ENCODE assay signal across 15 mouse cellular contexts in genomic region chrX:61117368-61117767, GRCm38 (mm10).
DNase-seq lines count a peak whose midpoint lies in the region; ATAC-seq and TF ChIP-seq lines count a peak whose summit lies in the region.
"Had no signal": no experiment of that assay in that cellular context is flagged by ENCODE, and none has a peak within 500 bp of the region (broad histone marks: within the 10 kb centered on the region; RNA-seq: fewer than 3 reads in every experiment).

No protein-coding gene starts in this region.

- no peaks in the 10 kb centered on the region for H3K27me3 ChIP-seq in cerebellum, adult 2 months (ENCODE audit: control insufficient read depth, insufficient read depth, low read length)
- H3K27me3 ChIP-seq in midbrain, embryonic 13.5 days: no peaks in the 10 kb centered on the region
- no peaks in the 10 kb centered on the region for H3K27me3 ChIP-seq in kidney, adult 2 months (replicated peaks; ENCODE audit: control insufficient read depth, insufficient read depth, low read length)

- H3K9ac ChIP-seq in midbrain, embryonic 13.5 days (replicated peaks): no peak overlapping the region

- H3K4me1 ChIP-seq in cerebellum, adult 2 months (ENCODE audit: control insufficient read depth, insufficient read depth, low read length): peaks cover 4% of the 10 kb centered on the region; the same call in 1 of the 2 replicates
- H3K4me1 ChIP-seq in cortical plate, adult 2 months (ENCODE audit: control insufficient read depth, insufficient read depth, low read length): no peaks in the 10 kb centered on the region
- H3K4me1 ChIP-seq in midbrain, embryonic 13.5 days (replicated peaks): 0 out of 2 replicates have a peak, but pooled peaks cover 5% of the 10 kb centered on the region
- no peaks in the 10 kb centered on the region for H3K4me1 ChIP-seq in kidney, adult 2 months (ENCODE audit: control insufficient read depth, insufficient read depth, low read length)

- no peaks in the 10 kb centered on the region for H3K9me3 ChIP-seq in midbrain, embryonic 13.5 days

- no peak overlapping the region; the same call in 1 of the 2 replicates for H3K27ac ChIP-seq in cerebellum, adult 2 months (ENCODE audit: insufficient read depth, low read length)
- peak overlapping the region; percentile 91 for H3K27ac ChIP-seq in layer of hippocampus, adult 2 months
- H3K27ac ChIP-seq in cortical plate, adult 2 months (ENCODE audit: insufficient read depth, low read length): no peak overlapping the region
- no peak overlapping the region for H3K27ac ChIP-seq in midbrain, embryonic 13.5 days
- H3K27ac ChIP-seq in kidney, adult 2 months (ENCODE audit: insufficient read depth, low read depth, low read length): no peak overlapping the region

- ATAC-seq in midbrain, embryonic 13.5 days: peak; percentile 53; the same call in 1 of the 2 replicates
- ATAC-seq: inflammation-experienced regulatory T-cells, adult 6 months; lung, postnatal 0 days had no signal

- no peak for TF ChIP-seq POLR2A in cerebellum, adult 2 months (IDR thresholded peaks at IDR 0.05; ENCODE audit: borderline replicate concordance, insufficient read depth, low read length)
- peak; percentile 47; the same call in 1 of the 2 replicates for TF ChIP-seq POLR2A in cortical plate, adult 2 months (IDR thresholded peaks at IDR 0.05; ENCODE audit: extremely low read depth, insufficient read depth, low read length)
- TF ChIP-seq POLR2A in kidney, adult 2 months (IDR thresholded peaks at IDR 0.05; ENCODE audit: low read depth, low read length): no peak

- no peak for TF ChIP-seq CTCF in cerebellum, adult 2 months (IDR thresholded peaks at IDR 0.05; ENCODE audit: borderline replicate concordance, insufficient read depth, low read depth, low read length)
- TF ChIP-seq CTCF in layer of hippocampus, adult 2 months (conservative IDR thresholded peaks at IDR 0.05): no peak
- no peak for TF ChIP-seq CTCF in cortical plate, adult 2 months (IDR thresholded peaks at IDR 0.05; ENCODE audit: extremely low read depth, insufficient read depth, low read length)
- TF ChIP-seq CTCF in kidney, adult 2 months (conservative IDR thresholded peaks at IDR 0.05; ENCODE audit: insufficient read depth, insufficient read length, low read depth, low read length): no peak

- peaks cover 8% of the 10 kb centered on the region; the same call in 1 of the 2 replicates for H3K36me3 ChIP-seq in midbrain, embryonic 13.5 days
- H3K36me3 ChIP-seq in kidney, adult 2 months (ENCODE audit: control insufficient read depth, insufficient read depth, low read length): no peaks in the 10 kb centered on the region

- DNase-seq in cerebellum, adult 2 months: peak in 1 of 2 experiments; percentile 51
- no peak for DNase-seq in cerebellum, adult 11 months
- DNase-seq in layer of hippocampus, adult 2 months (ENCODE audit: low spot score in 2 of 2): peak in 1 of 2 experiments; percentile 18
- no peak for DNase-seq in layer of hippocampus, postnatal 25 days (ENCODE audit: extremely low spot score in 1 of 2, low spot score in 1 of 2)
- DNase-seq in kidney, adult 2 months: no peak
- DNase-seq in lung, postnatal 14 days: no peak
- DNase-seq: adrenal gland, adult 8-10 months; kidney, postnatal 14 days; layer of hippocampus, postnatal 36 days; liver; thymus, adult 18-20 months had no signal

- peak overlapping the region; percentile 90 for H3K4me3 ChIP-seq in cerebellum, adult 2 months (replicated peaks; ENCODE audit: insufficient read depth, low read depth, low read length)
- peak overlapping the region; percentile 62 for H3K4me3 ChIP-seq in layer of hippocampus, adult 2 months
- peak overlapping the region; percentile 75; the same call in 1 of the 2 replicates for H3K4me3 ChIP-seq in cortical plate, adult 2 months (ENCODE audit: insufficient read depth, low read length)
- H3K4me3 ChIP-seq in midbrain, embryonic 13.5 days (replicated peaks): peak overlapping the region; percentile 40
- H3K4me3 ChIP-seq in kidney, adult 2 months (ENCODE audit: insufficient read depth, low read depth, low read length): no peak overlapping the region

- peak overlapping the region; percentile 35 for H3K4me2 ChIP-seq in midbrain, embryonic 13.5 days (replicated peaks)

- 10% methylated on average over 4 of the region's 4 CpGs for WGBS in cerebellum, adult 2 months
- WGBS in midbrain, embryonic 13.5 days: 54% methylated on average over 4 of the region's 4 CpGs
- 94% methylated on average over 4 of the region's 4 CpGs for WGBS in kidney, adult 2 months
